Mouse (Mus musculus): ENCODE data around the gene C530008M17Rik. TPM values are rescaled to one million over a fixed set of nuclear protein-coding genes. Genes with fewer than 3 reads are reported as not detected.
A peak's percentile ranks its signal among the peaks of the same experiment; 100 is the strongest.

C530008M17Rik gene
- total RNA-seq, 2 experiments from 2014 or later = 1.8 to 2.4 TPM

- TF ChIP-seq CTCF (IDR thresholded peaks at IDR 0.05) = no peak
- H3K4me3 ChIP-seq = no peak overlapping the region
- no peak overlapping the region for H3K27ac ChIP-seq
- no peak for DNase-seq
- intact Hi-C loops (cut with DNase I) = no loop called here
Observed at GRCm38 (mm10) chr5:76799471-76799870, 143.2 kb downstream of the C530008M17Rik start.

DNA sequence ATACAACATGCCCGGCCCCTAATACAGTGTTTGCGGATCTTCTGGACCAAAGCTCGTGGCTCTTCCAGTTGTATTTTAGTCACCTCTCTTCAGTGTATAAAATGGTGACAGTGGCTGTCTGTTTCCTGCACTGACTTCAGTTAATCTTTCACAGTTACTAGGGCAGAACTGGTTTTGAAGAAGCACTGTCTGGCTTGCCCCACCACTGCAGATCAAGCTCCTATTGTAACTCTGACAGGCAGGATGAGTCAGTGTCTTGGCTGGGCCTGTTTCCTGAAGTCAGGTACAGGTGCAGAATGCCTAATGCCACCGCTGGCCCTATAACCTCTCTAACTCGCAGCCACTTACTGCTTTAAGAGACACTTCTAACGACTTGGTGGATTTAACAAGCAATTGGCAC is 152.7 kb downstream of the C530008M17Rik start:
- TF ChIP-seq CTCF (IDR thresholded peaks at IDR 0.05) = no peak
- H3K27ac ChIP-seq = no peak overlapping the region
- DNase-seq = no peak
- H3K4me3 ChIP-seq = no peak overlapping the region
- intact Hi-C loops (cut with DNase I) = no loop called here

GRCm38 (mm10) chr5:76815035-76815434 is 158.7 kb downstream of the C530008M17Rik start:
- H3K27ac ChIP-seq = no peak overlapping the region
- peak; percentile 23 for DNase-seq
- no peak overlapping the region for H3K4me3 ChIP-seq
- intact Hi-C loops (cut with DNase I) = no loop called here
- no peak for TF ChIP-seq CTCF (IDR thresholded peaks at IDR 0.05)

- intact Hi-C loops (cut with DNase I) = no loop called here
- H3K27ac ChIP-seq = no peak overlapping the region
- peak; percentile 69 for DNase-seq
- no peak for TF ChIP-seq CTCF (IDR thresholded peaks at IDR 0.05)
- H3K4me3 ChIP-seq = peak overlapping the region; percentile 45
Observed at GRCm38 (mm10) chr5:76815786-76816455, 159.6 kb downstream of the C530008M17Rik start.

GRCm38 (mm10) chr5:76816748-76817147 is 160.4 kb downstream of the C530008M17Rik start:
- intact Hi-C loops (cut with DNase I) = no loop called here

DNA sequence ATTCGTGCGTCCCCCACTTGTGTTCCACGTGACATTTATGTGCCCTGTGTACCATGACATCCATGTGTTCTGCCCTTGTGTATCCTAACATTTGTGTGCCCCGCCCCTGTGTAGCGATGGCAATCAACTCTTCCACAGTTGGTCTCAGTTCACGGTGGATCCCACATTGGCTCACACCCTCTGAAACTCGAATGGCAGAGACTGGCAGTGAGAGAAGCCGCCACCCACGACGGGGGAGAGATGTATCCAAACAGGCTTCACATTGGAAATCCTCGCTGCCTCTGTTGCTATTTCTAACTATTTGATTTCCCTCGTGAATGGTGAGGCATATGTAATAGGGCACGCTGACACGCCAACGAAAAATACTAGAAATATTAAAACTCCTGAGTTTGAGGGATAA is 161.4 kb downstream of the C530008M17Rik start:
- intact Hi-C loops (cut with DNase I) = no loop called here

More at GRCm38 (mm10) chr5:76816748-76817147, 160.4 kb downstream of the C530008M17Rik start:
- no peak overlapping the region for H3K4me3 ChIP-seq
- TF ChIP-seq CTCF (IDR thresholded peaks at IDR 0.05) = no peak
- no peak overlapping the region for H3K27ac ChIP-seq
- DNase-seq = no peak

DNA sequence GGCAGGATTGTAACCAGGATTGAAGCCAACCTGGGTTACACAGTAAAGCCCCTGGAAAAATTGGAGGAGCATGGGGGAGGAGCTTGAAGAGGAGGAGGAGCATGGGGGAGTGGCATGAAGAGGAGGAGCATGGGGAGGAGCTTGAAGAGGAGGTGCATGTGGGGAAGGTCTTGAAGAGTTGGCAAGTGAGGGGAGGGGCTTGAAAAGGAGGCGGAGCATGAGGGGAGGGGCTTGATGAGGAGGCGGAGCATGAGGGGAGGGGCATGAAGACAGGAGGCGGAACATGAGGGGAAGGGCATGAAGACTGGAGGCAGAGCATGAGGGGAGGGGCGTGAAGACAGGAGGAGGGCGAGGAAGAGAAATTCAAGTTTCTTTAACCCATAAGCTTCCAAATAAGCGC is 162.5 kb downstream of the C530008M17Rik start:
- intact Hi-C loops (cut with DNase I) = no loop called here
- no peak for DNase-seq
- H3K4me3 ChIP-seq = no peak overlapping the region
- no peak overlapping the region for H3K27ac ChIP-seq
- no peak for TF ChIP-seq CTCF (IDR thresholded peaks at IDR 0.05)

More for the DNA sequence above, 161.4 kb downstream of the C530008M17Rik start:
- TF ChIP-seq CTCF (IDR thresholded peaks at IDR 0.05) = no peak
- Histone ChIP-seq H3K4me3 (no peak overlapping the region), H3K27ac (no peak overlapping the region)
- DNase-seq = no peak

DNA sequence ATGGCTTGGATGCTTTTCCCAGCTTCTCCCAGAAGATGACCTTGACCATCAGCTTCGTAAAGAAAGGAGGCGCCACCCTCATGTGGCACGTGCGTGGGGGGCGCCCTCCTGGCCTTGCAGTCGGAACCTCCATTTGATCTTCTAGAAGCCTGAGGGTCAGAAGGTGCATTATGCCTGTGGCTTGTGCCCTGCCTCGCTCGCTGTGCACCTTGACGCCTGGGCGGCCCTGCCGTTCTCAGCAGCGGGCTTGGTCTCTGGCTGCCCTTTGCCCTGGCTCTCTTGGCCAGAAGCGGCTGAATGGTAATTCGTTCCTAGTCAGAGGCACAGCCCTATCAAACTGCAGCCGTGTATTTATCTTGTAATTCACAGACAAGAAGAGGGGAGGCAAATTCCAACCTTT is 165.8 kb downstream of the C530008M17Rik start:
- TF ChIP-seq CTCF (IDR thresholded peaks at IDR 0.05) = no peak
- no peak overlapping the region for H3K27ac ChIP-seq
- intact Hi-C loops (cut with DNase I) = no loop called here
- DNase-seq = no peak
- no peak overlapping the region for H3K4me3 ChIP-seq

DNA sequence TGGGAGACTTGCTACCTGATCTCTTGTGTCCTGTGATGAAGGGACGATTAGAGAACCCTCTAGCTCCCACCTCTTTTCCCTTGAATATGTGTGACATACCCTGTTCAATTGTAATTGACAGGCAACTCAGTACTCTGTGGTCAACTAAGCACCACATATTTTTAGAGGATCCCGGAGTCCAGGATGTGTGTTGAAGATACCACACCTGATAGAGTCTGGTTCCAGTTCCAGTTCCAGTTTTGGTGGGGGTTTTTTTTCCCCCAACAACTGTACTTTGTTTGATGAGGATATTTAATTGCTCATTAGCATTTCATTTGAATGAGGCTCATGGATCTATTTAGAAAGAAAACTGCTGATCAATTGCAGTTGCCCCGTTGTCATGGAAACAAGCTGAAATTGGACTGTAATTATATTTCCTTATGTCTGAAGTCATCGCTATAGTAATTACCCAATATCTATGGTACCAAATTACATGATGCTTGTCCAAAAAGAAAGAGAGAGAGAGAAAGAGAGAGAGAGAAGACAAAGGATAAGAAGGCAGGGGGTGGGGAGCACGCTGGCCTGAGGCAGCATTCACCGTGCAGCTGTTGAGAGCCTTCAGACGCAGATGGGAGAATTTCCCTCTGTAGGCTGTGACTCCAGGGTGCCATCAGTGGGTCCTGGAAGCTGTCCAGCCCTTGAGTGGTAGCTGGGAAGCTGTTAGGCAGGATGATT is 172.4 kb downstream of the C530008M17Rik start:
- Histone ChIP-seq H3K4me3 (no peak overlapping the region), H3K27ac (no peak overlapping the region)
- intact Hi-C loops (cut with DNase I) = no loop called here
- no peak for DNase-seq
- no peak for TF ChIP-seq CTCF (IDR thresholded peaks at IDR 0.05)

GRCm38 (mm10) chr5:76832529-76833210 is 176.4 kb downstream of the C530008M17Rik start:
- intact Hi-C loops (cut with DNase I) = no loop called here

GRCm38 (mm10) chr5:76837018-76837417 is 180.7 kb downstream of the C530008M17Rik start:
- no peak for TF ChIP-seq CTCF (IDR thresholded peaks at IDR 0.05)
- Histone ChIP-seq H3K27ac (no peak overlapping the region), H3K4me3 (no peak overlapping the region)
- DNase-seq = no peak
- intact Hi-C loops (cut with DNase I) = no loop called here

More at GRCm38 (mm10) chr5:76832529-76833210, 176.4 kb downstream of the C530008M17Rik start:
- no peak for TF ChIP-seq CTCF (IDR thresholded peaks at IDR 0.05)
- H3K4me3 ChIP-seq = no peak overlapping the region
- no peak for DNase-seq
- H3K27ac ChIP-seq = no peak overlapping the region

GRCm38 (mm10) chr5:76839786-76840185 is 183.5 kb downstream of the C530008M17Rik start:
- no peak for DNase-seq
- Histone ChIP-seq H3K4me3 (no peak overlapping the region), H3K27ac (no peak overlapping the region)
- no peak for TF ChIP-seq CTCF (IDR thresholded peaks at IDR 0.05)
- intact Hi-C loops (cut with DNase I) = loop anchor here (5.0 kb wide), 1 partner anchor 182 kb away; the partner anchor contains the start of gene C530008M17Rik

GRCm38 (mm10) chr5:76841859-76842258 is 185.5 kb downstream of the C530008M17Rik start:
- DNase-seq = no peak
- H3K27ac ChIP-seq = no peak overlapping the region
- no peak for TF ChIP-seq CTCF (IDR thresholded peaks at IDR 0.05)
- H3K4me3 ChIP-seq = no peak overlapping the region
- intact Hi-C loops (cut with DNase I) = loop anchor here (2.0 to 5.0 kb wide), 2 partner anchors 185 to 253 kb away; partner anchors contain the start of genes C530008M17Rik and Cep135

Data from gastrocnemius, adult 2 months (tissue).